Mouse (Mus musculus) layer of hippocampus, adult 9-10 months (tissue): ENCODE results near the gene Slc26a6.

Source experiments
- DNase-seq: peaks from one replicate; pipeline ENCODE4 v3.0.0; 2022; ENCODE audit warnings: low spot score

Slc26a6 gene

GRCm38 (mm10) chr9:108852976-108853375 is at the start of gene Slc26a6:
Slc26a6 (plus strand) TSS chr9:108853283.
- DNase-seq, result no peak

GRCm38 (mm10) chr9:108805768-108806167 is 47.3 kb upstream of the Slc26a6 start:
- no peak for DNase-seq

GRCm38 (mm10) chr9:108806379-108806778 is 46.7 kb upstream of the Slc26a6 start:
- no peak for DNase-seq

GRCm38 (mm10) chr9:108806831-108807230 is 46.3 kb upstream of the Slc26a6 start:
- no peak for DNase-seq

GRCm38 (mm10) chr9:108807674-108808073 is 45.4 kb upstream of the Slc26a6 start:
- DNase-seq, result no peak

GRCm38 (mm10) chr9:108808163-108808665 is 44.9 kb upstream of the Slc26a6 start, which contains the start of gene Nckipsd:
Nckipsd (plus strand) TSS chr9:108808368.
- peak; percentile 71 for DNase-seq

- DNase-seq, result no peak
Measured at GRCm38 (mm10) chr9:108809188-108809587, 43.9 kb upstream of the Slc26a6 start.

- DNase-seq, result no peak
Measured at GRCm38 (mm10) chr9:108809723-108810122, 43.4 kb upstream of the Slc26a6 start.

- no peak for DNase-seq
Measured at GRCm38 (mm10) chr9:108810516-108810915, 42.6 kb upstream of the Slc26a6 start.

GRCm38 (mm10) chr9:108815557-108815956 is 37.5 kb upstream of the Slc26a6 start:
- DNase-seq, result no peak

GRCm38 (mm10) chr9:108819495-108819894 is 33.6 kb upstream of the Slc26a6 start:
- DNase-seq, result no peak

- no peak for DNase-seq
Measured at GRCm38 (mm10) chr9:108820077-108820476, 33.0 kb upstream of the Slc26a6 start.

GRCm38 (mm10) chr9:108824144-108824685 is 28.9 kb upstream of the Slc26a6 start:
- DNase-seq, result no peak

- peak; percentile 81 for DNase-seq
Measured at GRCm38 (mm10) chr9:108824755-108825413, 28.2 kb upstream of the Slc26a6 start.

GRCm38 (mm10) chr9:108825820-108826699 is 27.0 kb upstream of the Slc26a6 start, which contains the start of gene Celsr3:
Celsr3 (plus strand) TSS chr9:108826320.
- peak; percentile 65 for DNase-seq

GRCm38 (mm10) chr9:108826700-108827340 is 26.3 kb upstream of the Slc26a6 start:
- DNase-seq, result no peak

- no peak for DNase-seq
Measured at GRCm38 (mm10) chr9:108827454-108827853, 25.6 kb upstream of the Slc26a6 start.

GRCm38 (mm10) chr9:108827906-108828305 is 25.2 kb upstream of the Slc26a6 start:
- no peak for DNase-seq

- no peak for DNase-seq
Measured at GRCm38 (mm10) chr9:108831637-108832036, 21.4 kb upstream of the Slc26a6 start.

- no peak for DNase-seq
Measured at GRCm38 (mm10) chr9:108832390-108833108, 20.5 kb upstream of the Slc26a6 start.

- DNase-seq, result no peak
Measured at GRCm38 (mm10) chr9:108842989-108843388, 10.1 kb upstream of the Slc26a6 start.
